Mouse (Mus musculus) erythroblast, embryonic 14.5 days (primary cell): ENCODE data around the gene Tex19.2.

Source experiments
- GATA1 ChIP-seq: IDR thresholded peaks from 2 replicates; pipeline ENCODE4 v1.6.1; 2012; ENCODE audit warnings: low read length, inconsistent platforms, mixed read lengths
- TAL1 ChIP-seq: IDR thresholded peaks from 3 replicates; pipeline ENCODE4 v1.6.1; 2012; ENCODE audit warnings: low read length, inconsistent platforms, mixed read lengths

DNA sequence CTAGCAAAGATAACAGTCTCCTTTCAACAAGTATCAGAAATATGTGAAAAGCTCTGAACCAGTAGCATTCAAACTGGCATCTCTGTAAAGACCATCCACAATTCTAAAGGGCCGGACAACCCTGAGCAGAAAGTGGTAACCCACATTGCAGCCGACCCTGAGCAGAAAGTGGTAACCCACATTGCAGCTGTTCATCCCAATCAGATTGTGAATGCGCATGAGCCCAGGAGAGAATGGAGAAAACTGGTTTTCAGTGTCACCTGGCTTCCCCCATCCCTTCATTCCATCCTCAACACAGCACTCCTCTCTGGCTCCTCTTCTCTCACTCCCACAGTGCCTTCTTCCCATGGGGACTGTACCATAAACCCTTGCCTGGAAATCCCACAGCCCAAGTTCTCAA is 9.0 kb upstream of the Tex19.2 start:
- no peak for TF ChIP-seq GATA1
- TF ChIP-seq TAL1 = no peak
